Mouse (Mus musculus) c-Kit-positive CD71-negative TER-119-negative erythroid progenitor cells, embryonic 14.5 days (primary cell): Measurements from ENCODE around the gene Olfr827.

ENCODE experiments used
- DNase-seq: peaks from one replicate; pipeline ENCODE4 v3.0.0-alpha.2; 2013; ENCODE audit warnings: low read depth

The Olfr827 gene

GRCm38 (mm10) chr10:130214303-130214702 is at the start of gene Olfr827:
Gene Olfr827, minus strand, starts transcription at chr10:130214403.
- no peak for DNase-seq

- DNase-seq, result no peak
These were observed 49.0 kb upstream of the Olfr827 start for GRCm38 (mm10) chr10:130263203-130263602.

GRCm38 (mm10) chr10:130259483-130259882 is 45.3 kb upstream of the Olfr827 start:
- no peak for DNase-seq

- no peak for DNase-seq
These were observed 30.1 kb upstream of the Olfr827 start for GRCm38 (mm10) chr10:130244271-130244670.

GRCm38 (mm10) chr10:130238318-130239209 is 24.4 kb upstream of the Olfr827 start:
- DNase-seq, result no peak

- DNase-seq, result no peak
These were observed 20.4 kb upstream of the Olfr827 start for GRCm38 (mm10) chr10:130234576-130234975.

GRCm38 (mm10) chr10:130232117-130232516 is 17.9 kb upstream of the Olfr827 start:
- DNase-seq, result no peak

- DNase-seq, result no peak
These were observed 15.4 kb upstream of the Olfr827 start for GRCm38 (mm10) chr10:130229584-130229983.

- DNase-seq, result peak; percentile 41
These were observed 14.0 kb upstream of the Olfr827 start for GRCm38 (mm10) chr10:130228246-130228645.

GRCm38 (mm10) chr10:130225034-130225433 is 10.8 kb upstream of the Olfr827 start:
- DNase-seq, result no peak

- no peak for DNase-seq
These were observed 30.1 kb downstream of the Olfr827 start, which contains the start of gene Olfr826 for GRCm38 (mm10) chr10:130184086-130184485. Gene Olfr826, minus strand, starts transcription at chr10:130184186.

GRCm38 (mm10) chr10:130166666-130167065 is 47.5 kb downstream of the Olfr827 start, which contains the start of gene Olfr825:
Gene Olfr825, minus strand, starts transcription at chr10:130166766.
- no peak for DNase-seq

- DNase-seq, result no peak
These were observed 49.0 kb downstream of the Olfr827 start for GRCm38 (mm10) chr10:130165196-130165595.
